Mouse (Mus musculus): Measurements from ENCODE around the gene Aifm2.

Gene Aifm2

GRCm38 (mm10) chr10:61717406-61718296 is 2.6 kb downstream of the Aifm2 start:
- DNase-seq, result no peak

DNA sequence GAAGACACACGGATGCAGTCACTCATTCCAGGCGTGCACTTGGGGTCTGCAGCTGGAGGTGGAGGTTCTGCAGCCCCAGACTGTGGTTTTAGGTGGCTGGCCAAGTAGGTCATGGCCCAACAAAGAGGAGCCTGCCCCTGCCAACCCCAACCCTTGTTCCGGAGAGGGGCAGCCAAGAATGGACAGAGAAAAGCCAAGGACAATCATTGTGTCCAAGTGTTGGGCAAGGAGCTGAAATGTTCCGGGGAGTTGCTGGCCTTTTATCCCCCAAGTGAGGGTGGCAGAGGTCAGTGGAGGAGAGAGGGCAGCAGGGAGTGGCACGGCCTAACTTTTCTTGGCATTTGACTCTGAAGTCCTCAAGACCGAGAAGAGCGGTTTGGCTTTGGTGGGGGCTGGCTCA is 5.3 kb downstream of the Aifm2 start:
- DNase-seq, result no peak

DNA sequence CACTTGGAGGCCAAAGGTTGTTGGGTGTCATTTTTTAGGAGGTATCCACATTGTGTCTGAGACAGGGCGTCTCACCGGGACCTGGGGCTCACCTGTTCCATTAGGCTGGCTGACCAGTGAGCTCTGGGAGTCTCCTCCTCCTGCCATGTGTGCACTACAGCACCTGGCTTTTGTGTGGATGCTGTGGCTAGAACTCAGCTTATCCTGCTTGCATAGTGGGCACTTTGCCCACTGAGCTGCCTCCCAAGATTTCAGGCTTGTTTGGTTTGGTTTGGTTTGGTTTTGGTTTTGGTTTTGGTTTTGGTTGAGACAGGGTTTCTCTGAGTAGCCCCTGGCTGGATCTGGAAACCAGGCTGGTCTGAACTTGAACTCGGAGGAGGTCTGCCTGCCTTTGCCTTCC is 7.2 kb downstream of the Aifm2 start:
- no peak for DNase-seq

GRCm38 (mm10) chr10:61723271-61723670 is 8.2 kb downstream of the Aifm2 start:
- DNase-seq, result no peak

DNA sequence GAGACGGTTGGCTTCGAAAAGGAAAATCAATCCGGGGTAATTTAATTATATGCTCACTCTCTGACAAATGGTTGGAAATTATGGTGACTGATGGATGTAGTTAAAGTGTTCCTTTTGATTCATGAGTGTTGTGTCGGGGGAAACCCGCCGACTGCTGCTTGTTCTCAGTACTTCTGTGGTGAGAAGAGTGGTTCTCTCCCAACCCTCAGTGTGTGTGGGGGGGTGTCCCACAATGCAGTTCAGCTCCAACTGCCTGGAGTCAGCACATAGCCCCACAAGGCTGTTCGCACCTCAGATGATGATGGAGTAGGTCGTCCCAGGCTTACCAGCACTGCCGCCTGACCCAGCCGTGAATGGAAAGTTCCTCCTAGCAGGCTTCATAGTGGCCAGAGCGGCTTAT is 14.1 kb downstream of the Aifm2 start:
- no peak for DNase-seq

DNA sequence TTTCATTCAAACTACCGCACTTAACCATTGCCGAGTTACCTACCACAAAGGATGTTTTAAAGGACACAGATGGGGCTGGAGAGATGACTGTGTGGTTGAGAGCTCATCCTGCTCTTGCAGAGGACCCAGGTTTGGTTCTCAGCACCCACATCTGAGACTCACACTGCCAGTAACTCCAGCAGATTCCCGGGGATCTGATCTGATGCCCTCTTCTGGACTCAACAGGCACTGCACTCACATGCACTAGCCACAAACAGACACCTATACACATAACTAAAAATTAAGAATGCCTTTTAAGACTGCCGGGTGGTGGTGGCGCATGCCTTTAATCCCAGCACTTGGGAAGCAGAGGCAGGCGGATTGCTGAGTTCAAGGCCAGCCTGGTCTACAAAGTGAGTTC is 15.1 kb downstream of the Aifm2 start:
- no peak for DNase-seq

DNA sequence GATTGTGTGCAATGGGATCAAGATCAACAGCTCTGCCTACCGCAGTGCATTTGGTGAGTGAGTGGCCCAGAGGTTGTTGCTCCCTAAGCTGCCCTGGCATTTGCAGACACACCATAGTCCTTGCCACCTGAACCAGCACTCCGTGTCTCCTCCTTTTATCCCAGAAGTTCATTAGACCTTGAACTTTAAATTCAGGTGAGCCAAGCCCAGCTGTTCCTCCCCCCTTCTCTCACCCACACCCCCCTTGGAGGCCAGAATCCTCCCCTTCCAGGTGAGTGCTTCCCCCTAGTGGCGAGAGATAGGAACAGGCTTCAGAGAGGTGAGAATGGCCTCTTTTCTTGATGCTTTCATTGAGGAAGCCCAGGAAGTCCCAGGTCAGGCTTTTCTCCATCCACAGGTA is 19.3 kb downstream of the Aifm2 start:
- peak; percentile 72 for DNase-seq

- no peak for DNase-seq
Measured at GRCm38 (mm10) chr10:61736671-61737078, 21.6 kb downstream of the Aifm2 start.

- no peak for DNase-seq
Measured at GRCm38 (mm10) chr10:61737537-61737936, 22.5 kb downstream of the Aifm2 start.

DNA sequence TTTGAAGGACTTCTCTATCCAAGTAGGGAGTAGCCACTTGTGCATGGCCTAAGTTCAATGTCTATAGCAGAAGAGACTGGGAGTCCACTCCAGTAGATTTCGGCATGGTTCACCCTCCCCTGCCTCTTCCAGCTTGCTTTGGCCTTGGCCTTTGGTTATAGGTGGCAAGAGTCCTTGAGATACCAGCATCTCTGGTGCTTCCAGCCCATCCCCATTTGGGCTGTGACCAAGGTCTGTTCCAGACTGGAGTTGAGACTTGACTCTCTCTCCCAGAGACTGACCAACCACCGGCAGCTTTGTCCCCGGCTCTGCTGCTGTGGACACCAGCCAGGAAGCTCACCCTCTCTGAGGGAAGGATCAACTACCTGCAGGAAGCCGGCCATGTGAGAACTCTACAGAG is 23.1 kb downstream of the Aifm2 start:
- DNase-seq, result no peak

- no peak for DNase-seq
Measured at GRCm38 (mm10) chr10:61741306-61741705, 26.2 kb downstream of the Aifm2 start.

DNA sequence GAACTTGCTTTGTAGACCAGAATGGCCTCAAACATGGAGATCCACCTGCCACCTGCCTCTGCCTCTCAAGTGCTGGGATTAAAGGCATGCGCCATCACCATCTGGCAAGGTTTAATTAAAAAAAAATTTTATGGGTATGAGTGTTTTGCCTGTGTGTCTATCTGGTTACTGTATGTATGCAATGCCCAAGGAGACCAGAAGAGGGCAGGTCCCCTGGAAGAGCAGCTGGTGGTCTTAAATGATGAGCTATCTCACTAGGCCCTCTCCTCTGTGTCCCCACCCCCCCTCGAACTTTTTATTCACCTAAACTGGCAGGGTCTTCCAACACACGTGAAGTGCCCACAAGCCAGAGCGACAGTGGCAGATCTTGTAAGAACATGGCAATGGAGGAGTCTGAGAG is 26.8 kb downstream of the Aifm2 start:
- peak; percentile 29 for DNase-seq

DNA sequence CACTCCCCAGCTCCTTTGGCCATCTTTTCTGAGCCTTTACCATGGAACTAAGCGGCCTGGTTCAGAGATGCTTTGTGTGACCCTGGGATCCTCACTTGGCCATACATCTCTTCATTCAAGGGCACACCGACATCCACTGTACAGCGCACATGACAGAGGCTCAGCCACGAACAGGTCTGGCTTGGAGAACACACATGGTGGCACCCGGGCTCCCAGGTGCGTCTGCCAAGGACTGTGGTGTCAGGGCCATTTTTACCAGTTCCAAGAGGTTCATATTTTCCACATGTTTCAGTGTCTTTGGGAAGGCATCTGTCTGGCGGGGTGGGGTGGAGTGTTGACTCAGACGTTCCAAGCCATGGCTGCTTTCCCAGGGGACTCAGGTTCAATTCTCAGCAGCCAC is 27.3 kb downstream of the Aifm2 start:
- DNase-seq, result no peak

DNA sequence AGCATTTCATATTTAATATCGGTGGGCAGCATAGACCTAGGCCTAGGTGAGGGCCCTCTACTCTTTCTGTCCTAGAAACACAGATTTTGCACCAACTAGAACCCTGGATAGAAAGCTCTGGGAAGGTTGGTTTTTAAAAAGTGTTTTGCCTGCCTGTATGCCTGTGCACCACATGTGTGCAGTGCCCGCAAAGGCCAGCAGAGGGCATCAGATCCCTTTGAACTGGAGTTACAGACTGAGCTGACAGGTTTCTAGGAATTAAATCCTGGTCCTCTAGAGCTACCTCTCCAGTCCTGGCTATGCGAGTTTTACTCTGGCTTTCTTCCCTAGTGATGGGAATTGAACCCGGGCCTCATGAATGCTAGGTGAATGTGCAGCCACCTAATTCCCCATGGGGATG is 30.1 kb downstream of the Aifm2 start:
- DNase-seq, result peak; percentile 17

DNA sequence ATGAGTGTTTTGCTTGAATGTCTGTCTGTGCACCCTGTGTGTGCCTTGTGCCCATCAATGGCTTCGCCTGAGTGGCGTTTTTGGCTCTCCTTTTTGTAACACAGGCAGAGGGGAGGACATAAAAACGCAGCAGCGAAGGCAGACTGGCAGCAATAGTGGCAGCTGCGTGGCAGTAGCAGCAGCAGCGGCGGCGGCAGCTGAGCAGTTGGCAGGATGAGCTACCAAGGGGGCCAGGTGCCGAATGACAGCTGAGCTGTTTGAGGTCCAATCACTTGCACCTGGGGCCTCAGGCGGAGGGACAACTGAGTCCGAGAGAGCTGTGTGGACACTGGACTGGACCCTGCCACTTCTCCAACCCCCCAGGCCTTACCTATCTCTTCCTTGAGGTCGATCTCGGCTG is 32.2 kb downstream of the Aifm2 start:
- no peak for DNase-seq

GRCm38 (mm10) chr10:61750014-61750413 is 35.0 kb downstream of the Aifm2 start:
- no peak for DNase-seq

GRCm38 (mm10) chr10:61751534-61752219 is 36.6 kb downstream of the Aifm2 start:
- DNase-seq, result no peak

- no peak for DNase-seq
Measured at GRCm38 (mm10) chr10:61753071-61753470, 38.0 kb downstream of the Aifm2 start.

DNA sequence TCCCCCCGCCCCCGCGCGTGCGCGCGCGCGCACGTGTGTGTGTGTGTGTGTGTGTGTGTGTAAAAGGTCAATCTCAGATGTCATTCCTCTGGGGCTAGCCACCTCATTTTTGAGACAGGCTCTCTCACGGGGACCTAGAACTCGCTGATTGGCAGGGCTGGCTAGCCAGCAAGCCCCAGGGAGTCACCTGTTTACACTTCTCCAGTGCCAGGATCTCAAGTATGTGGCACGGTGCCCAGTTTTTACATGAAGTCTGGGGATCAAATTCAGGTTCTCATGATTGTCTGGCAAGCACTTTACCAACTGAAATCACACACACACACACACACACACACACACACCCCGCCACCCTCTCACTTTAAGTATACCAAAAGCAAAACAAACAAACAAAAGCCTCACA is 42.0 kb downstream of the Aifm2 start:
- no peak for DNase-seq

- DNase-seq, result no peak
Measured at GRCm38 (mm10) chr10:61758904-61759303, 43.8 kb downstream of the Aifm2 start.

GRCm38 (mm10) chr10:61759869-61760268 is 44.8 kb downstream of the Aifm2 start:
- no peak for DNase-seq

DNA sequence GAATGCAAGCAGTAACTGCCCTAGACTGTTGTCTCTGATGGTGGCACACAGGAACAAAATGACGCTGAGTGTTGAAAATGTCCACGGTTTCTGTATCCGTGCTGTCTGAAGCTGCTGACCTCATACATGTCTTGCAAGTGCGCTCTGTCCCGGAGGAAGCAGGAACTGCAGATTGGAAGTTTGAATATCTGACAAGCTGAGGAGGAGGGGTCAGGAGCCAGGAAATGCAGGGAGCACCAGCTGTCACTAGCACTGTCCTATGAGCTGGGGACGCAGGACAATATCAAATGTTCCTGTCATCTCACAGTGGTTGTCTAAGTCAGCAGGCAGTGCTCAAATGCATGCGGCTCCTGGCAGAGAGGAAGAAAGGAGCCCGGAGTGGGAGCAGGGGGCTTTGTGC is 49.6 kb downstream of the Aifm2 start:
- no peak for DNase-seq

DNA sequence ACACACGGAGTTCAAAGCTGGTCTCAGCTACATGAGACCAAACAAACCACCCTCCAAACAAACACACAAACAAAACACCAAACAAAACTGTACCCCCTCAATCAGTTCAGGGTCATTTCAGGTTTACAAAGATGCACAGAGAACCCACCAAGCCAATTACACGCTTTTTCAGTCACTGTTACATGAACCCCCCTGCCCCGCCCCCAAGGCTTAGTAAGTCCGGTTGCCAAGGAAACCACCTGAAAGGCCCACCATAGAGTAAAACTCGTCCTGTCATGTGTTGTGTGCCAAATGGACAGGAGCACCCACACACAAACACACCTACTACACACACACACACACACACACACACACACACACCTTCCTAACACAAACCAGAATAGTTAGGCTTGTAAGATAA is 50.5 kb downstream of the Aifm2 start:
- DNase-seq, result peak; percentile 22

DNA sequence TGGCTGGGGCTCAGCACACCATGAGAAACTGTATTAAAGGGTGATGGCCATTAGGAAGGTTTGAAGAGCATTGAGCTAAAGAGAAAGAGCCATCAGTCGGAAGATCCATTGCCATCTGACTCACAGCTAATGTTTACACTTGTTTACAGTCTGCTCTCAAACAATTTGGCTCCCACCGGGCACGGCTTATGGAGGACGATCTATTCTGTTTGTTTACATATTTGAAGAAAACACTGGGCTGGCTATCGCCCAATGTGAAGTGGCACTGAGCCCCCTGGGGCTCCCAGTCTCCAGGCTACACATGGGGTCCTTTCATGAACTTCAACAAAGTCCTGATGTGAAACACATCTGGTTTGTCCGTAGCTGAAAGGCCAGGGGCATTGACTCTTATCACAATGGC is 51.7 kb downstream of the Aifm2 start:
- no peak for DNase-seq
